Mouse (Mus musculus) heart, postnatal 0 days (tissue): ENCODE data around the gene Pi16. TPM values are rescaled to one million over a fixed set of nuclear protein-coding genes. Genes with fewer than 3 reads are reported as not detected.
A peak's percentile ranks its signal among the peaks of the same experiment; 100 is the strongest.
"Not testable (repeated sequence)": the region's sequence is repeated elsewhere in the genome, so short reads cannot be mapped to it uniquely, and the experiment has no call there.

Experiments
- ATAC-seq: fragments of 200-750 bp; cut with Nextera tagmentation; 2 replicates; pipeline ENCODE4 v1.8.0; 2017; ENCODE audit warnings: low read depth, moderate number of reproducible peaks, moderate library complexity; ENCODE audit not compliant: insufficient read depth
- DNase-seq: peaks from one replicate; pipeline ENCODE4 v3.0.0-alpha.2; 2016; ENCODE audit warnings: low spot score
- H3K27ac ChIP-seq: fragments of 300-500 bp; sonication (generic); 2 replicates; pipeline ENCODE4 v1.5.1; 2014; ENCODE audit warnings: low read depth, mild to moderate bottlenecking
- H3K27me3 ChIP-seq: fragments of 300-500 bp; sonication (generic); 2 replicates; pipeline ENCODE4 v1.6.1; 2014; ENCODE audit warnings: low read length, mixed read lengths; ENCODE audit not compliant: control insufficient read depth, insufficient read depth
- H3K36me3 ChIP-seq: fragments of 300-500 bp; sonication (generic); replicated peaks from 2 replicates; pipeline ENCODE4 v1.6.1; 2014; ENCODE audit warnings: low read length, mixed read lengths; ENCODE audit not compliant: control insufficient read depth, insufficient read depth
- H3K4me1 ChIP-seq: fragments of 300-500 bp; sonication (generic); 2 replicates; pipeline ENCODE4 v1.6.1; 2014; ENCODE audit warnings: antibody characterized with exemption; ENCODE audit not compliant: control insufficient read depth, insufficient read depth
- H3K4me2 ChIP-seq: fragments of 300-500 bp; sonication (generic); 2 replicates; pipeline ENCODE4 v1.6.1; 2014; ENCODE audit warnings: low read depth, mild to moderate bottlenecking, low read length, moderate library complexity
- H3K4me3 ChIP-seq: fragments of 300-500 bp; sonication (generic); 2 replicates; pipeline ENCODE4 v1.5.1; 2014; ENCODE audit warnings: low read depth, low read length
- H3K9ac ChIP-seq: fragments of 300-500 bp; sonication (generic); replicated peaks from 2 replicates; pipeline ENCODE4 v1.6.1; 2014; ENCODE audit warnings: low read depth, low read length, mixed read lengths
- H3K9me3 ChIP-seq: fragments of 300-500 bp; sonication (generic); replicated peaks from 2 replicates; pipeline ENCODE4 v1.6.1; 2016; ENCODE audit warnings: low read length; ENCODE audit not compliant: control insufficient read depth
- CTCF ChIP-seq: IDR thresholded peaks from 2 replicates; pipeline ENCODE4 v1.5.1; 2016; ENCODE audit warnings: antibody characterized with exemption, control low read depth, low read depth
- EP300 ChIP-seq: IDR thresholded peaks from 2 replicates; pipeline ENCODE4 v1.6.1; 2016; ENCODE audit warnings: antibody characterized with exemption, low read depth
- whole genome bisulfite sequencing: fragments of 180-500 bp; shearing (Covaris S2); extraction: QIAGEN DNeasy Blood & Tissue Kit; methylation state at CpG from one replicate; pipeline ENCODE4 v1.1.7; 2014; 5-methylcytosine and 5-hydroxymethylcytosine counted together
- polyA plus RNA-seq: library from polyadenylated mRNA; unstranded; fragments of >200 nt; fragmentation: Nextera tagmentation; extraction: Ambion mirVana; gene quantifications from 2 replicates; pipeline ENCODE4 v1.2.1, GENCODE M21; 2015
- total RNA-seq: library from RNA; depleted of rRNA; stranded (reverse); fragments of >200 nt; gene quantifications from 2 replicates; pipeline ENCODE4 v1.2.3, GENCODE M21; 2014; ENCODE audit warnings: low replicate concordance; rRNA removed

Pi16 gene
- total RNA-seq = 3.6 and 12.4 TPM in 2 replicates
- 4.5 and 4.8 TPM in 2 replicates for polyA plus RNA-seq

DNA sequence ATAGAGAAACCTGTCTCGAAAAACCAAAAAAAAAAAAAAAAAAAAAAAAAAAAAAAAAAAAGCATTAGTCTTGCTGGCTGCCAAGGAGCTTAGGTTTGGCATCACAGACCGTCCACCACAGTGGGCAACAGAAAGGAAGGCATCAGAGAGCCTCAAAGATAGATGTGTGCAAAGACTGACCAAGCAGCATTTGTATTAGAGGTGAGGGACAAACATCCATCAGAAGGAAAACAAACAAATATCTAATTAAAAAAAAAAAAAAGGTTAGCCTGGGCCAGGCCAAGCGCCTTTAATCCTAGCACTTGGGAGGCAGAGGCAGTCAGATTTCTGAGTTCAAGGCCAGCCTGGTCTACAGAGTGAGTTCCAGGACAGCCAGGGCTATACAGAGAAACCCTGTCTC is at the start of gene Pi16:
Pi16 (plus strand) TSS at position 301 of the 400 bp plus-strand sequence.
- not testable (repeated sequence) for ATAC-seq

DNA sequence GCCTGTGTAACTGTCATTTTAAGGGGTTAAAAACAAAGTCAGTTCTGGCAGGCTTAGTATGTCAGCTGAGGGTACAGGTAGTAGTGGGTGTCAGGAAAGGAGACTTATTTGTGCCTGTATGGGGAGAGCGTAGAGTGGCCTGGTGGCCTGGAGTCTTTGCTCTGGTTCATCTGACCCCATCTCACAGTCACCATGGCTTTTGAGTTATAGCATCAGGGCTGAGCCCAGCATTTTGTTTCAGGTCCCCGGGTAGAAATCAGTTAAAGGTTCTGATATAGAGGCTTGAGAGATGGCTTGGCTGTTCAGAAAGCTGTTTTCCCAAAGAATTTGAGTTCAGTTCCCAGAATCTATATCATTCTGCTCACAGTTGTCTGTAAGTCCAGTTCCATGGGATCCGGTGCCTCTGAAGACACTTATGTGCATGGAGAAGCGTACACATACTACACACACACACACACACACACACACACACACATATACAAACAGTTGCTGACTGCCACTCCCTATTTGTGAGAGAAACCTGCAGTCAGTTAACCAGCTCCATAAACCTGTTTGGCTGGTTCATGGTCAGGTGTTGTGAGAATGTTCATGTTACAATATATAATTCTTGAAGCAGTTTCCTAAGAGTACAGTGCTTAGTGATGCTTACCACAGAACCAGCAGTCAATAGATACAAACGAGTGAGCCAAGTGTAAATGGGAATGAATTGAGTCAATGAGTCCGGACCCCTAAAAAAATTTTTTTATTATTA is 49.4 kb upstream of the Pi16 start:
- no peak for DNase-seq
- peak overlapping the region; percentile 94 for H3K4me3 ChIP-seq
- H3K27ac ChIP-seq = peak overlapping the region; percentile 97
- H3K4me2 ChIP-seq = peak overlapping the region; percentile 80
- H3K4me1 ChIP-seq = peaks cover 14% of the 10 kb centered on the region
- TF ChIP-seq EP300 (no peak), CTCF (no peak)
- no peaks in the 10 kb centered on the region for H3K36me3 ChIP-seq
- H3K9ac ChIP-seq = 0 out of 2 replicates have a peak overlapping the region, but pooled peaks have one; percentile 94
- H3K27me3 ChIP-seq = no peaks in the 10 kb centered on the region
- no peak for ATAC-seq
- H3K9me3 ChIP-seq = no peaks in the 10 kb centered on the region
- 61% methylated on average over 6 of the region's 6 CpGs for WGBS

More for the DNA sequence above, at the start of gene Pi16:
- H3K9ac ChIP-seq, H3K9me3 ChIP-seq, DNase-seq, H3K36me3 ChIP-seq, H3K4me2 ChIP-seq, H3K4me1 ChIP-seq, H3K4me3 ChIP-seq: not testable (repeated sequence)
- H3K27ac ChIP-seq = peak within 1 kb of the TSS; percentile 78
- 93% methylated on average over 3 of the region's 3 CpGs for WGBS
- peaks cover 17% of the 10 kb centered on the region; the same call in 1 of the 2 replicates for H3K27me3 ChIP-seq

DNA sequence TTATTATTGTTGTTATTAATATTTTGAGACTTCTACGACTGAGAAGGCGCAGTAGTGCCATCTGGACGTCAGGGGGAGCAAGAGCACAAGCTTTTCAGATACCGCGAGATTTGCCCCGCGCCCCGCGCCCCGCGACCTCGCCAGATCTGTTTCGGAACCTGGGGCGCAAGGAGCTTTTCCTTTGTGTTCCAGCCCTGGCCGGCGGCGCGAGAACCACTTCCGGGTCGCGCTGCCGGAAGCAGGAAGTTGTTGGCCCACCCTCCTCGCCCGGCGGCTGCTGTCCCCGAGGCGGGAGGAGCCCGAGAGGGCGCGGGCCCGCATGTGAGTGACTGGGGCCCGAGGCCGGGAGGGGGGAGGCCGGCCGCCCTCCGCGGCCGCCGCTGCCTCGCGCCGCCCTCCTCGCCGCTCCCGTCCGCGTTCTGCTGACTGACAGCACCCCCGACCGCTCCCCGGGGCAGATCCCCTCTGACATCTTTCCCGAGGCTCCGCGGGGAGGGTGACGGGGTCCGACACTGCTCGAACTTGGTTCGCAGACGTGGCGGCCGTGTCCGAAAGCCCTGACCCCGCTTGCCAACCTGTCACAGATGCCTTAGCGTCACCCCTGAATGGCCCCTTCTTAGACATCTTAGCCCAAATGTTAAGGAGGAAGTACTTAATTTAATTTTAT is 48.7 kb upstream of the Pi16 start, which contains the start of gene BC004004:
BC004004 (plus strand) TSS at position 107 of the 667 bp plus-strand sequence.
- H3K4me2 ChIP-seq = peak within 1 kb of the TSS; percentile 80

DNA sequence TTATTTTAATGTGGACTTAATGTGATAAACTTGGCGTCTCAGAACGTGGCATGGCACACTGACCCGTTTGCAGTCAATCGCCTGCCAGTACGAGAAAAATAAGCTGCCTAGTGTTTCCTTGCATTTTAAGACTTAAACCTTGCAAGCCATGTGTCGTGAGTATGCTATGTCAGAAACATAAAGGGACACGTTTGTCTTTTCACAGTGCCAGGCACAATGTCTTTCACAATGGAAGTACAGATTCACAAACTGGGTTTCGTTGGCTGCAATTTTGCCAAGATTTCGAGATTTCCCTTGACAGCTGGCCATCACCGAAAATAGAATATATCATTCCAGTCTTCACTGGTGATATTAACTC is 48.2 kb upstream of the Pi16 start:
- ATAC-seq (no peak), DNase-seq (no peak)
- H3K4me3 ChIP-seq = peak overlapping the region; percentile 94
- H3K9me3 ChIP-seq = no peaks in the 10 kb centered on the region
- peak overlapping the region; percentile 97 for H3K27ac ChIP-seq
- H3K9ac ChIP-seq = peak overlapping the region; percentile 94
- H3K36me3 ChIP-seq = no peaks in the 10 kb centered on the region
- no peaks in the 10 kb centered on the region for H3K27me3 ChIP-seq
- peak overlapping the region; percentile 80 for H3K4me2 ChIP-seq
- H3K4me1 ChIP-seq = peaks cover 16% of the 10 kb centered on the region; the same call in 1 of the 2 replicates
- 12% methylated on average over 10 of the region's 10 CpGs for WGBS
- TF ChIP-seq EP300 = no peak
- TF ChIP-seq CTCF = no peak

More for the DNA sequence above, 48.7 kb upstream of the Pi16 start, which contains the start of gene BC004004:
- WGBS = under 1% methylated on average over 51 of the region's 63 CpGs
- H3K4me3 ChIP-seq = peak within 1 kb of the TSS; percentile 94
- ATAC-seq (peak; percentile 92), DNase-seq (peak; percentile 97)
- H3K4me1 ChIP-seq = peaks cover 12% of the 10 kb centered on the region; the same call in 1 of the 2 replicates
- no peaks in the 10 kb centered on the region for H3K27me3 ChIP-seq
- TF ChIP-seq EP300 (peak; percentile 93), CTCF (peak; percentile 66)
- H3K9ac ChIP-seq = peak within 1 kb of the TSS; percentile 94
- H3K27ac ChIP-seq = peak within 1 kb of the TSS; percentile 97
- no peaks in the 10 kb centered on the region for H3K36me3 ChIP-seq
- H3K9me3 ChIP-seq = no peaks in the 10 kb centered on the region

DNA sequence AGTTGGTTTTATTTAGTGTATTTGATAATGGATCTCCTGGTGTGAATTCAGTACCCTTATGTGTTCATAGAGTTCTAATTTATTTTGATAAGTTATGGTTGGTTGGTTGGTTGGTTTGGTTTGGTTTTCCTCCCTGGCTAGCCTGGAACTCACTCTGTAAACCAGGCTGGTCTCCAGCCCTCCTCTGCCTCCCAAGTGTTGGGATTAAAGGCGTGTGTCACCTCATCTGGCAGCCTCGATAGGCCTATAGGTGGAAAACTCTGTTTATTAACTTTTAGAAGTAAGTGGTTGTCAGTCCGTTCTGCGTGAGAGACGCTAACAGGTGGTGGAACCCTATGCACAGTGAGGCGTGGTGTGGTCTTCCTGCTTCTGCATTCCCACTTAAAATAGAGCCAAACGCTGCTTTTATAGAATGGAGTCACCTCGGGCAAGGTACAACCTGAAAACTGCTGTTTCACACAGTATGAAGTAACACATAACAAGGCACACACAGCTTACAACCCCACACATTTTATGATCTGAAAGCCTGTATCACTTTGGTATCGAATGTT is 47.3 kb upstream of the Pi16 start:
- no peak overlapping the region for H3K4me3 ChIP-seq
- H3K4me2 ChIP-seq = no peak overlapping the region; the same call in 1 of the 2 replicates
- no peak overlapping the region for H3K27ac ChIP-seq
- H3K27me3 ChIP-seq = no peaks in the 10 kb centered on the region
- no peak for DNase-seq
- 90% methylated on average over 9 of the region's 9 CpGs for WGBS
- H3K9ac ChIP-seq = no peak overlapping the region
- H3K36me3 ChIP-seq = no peaks in the 10 kb centered on the region
- peaks cover 16% of the 10 kb centered on the region; the same call in 1 of the 2 replicates for H3K4me1 ChIP-seq
- no peak for ATAC-seq
- TF ChIP-seq CTCF (no peak), EP300 (no peak)
- H3K9me3 ChIP-seq = no peaks in the 10 kb centered on the region
